Mouse (Mus musculus) G1E-ER4 (cell line): ENCODE measurements around the gene Krtap10-4. TPM values are rescaled to one million over a fixed set of nuclear protein-coding genes. Genes with fewer than 3 reads are reported as not detected.

Experiments used
- GATA1 ChIP-seq: IDR thresholded peaks from one replicate; pipeline ENCODE4 v1.8.0; 2012; ENCODE audit warnings: low read length, inconsistent platforms
- polyA plus RNA-seq: library from polyadenylated mRNA; stranded (reverse); fragments of >175 nt; gene quantifications from 2 replicates; pipeline ENCODE4 v1.2.3, GENCODE M21; 2012

Krtap10-4 gene
- not detected in 2 replicates for polyA plus RNA-seq

DNA sequence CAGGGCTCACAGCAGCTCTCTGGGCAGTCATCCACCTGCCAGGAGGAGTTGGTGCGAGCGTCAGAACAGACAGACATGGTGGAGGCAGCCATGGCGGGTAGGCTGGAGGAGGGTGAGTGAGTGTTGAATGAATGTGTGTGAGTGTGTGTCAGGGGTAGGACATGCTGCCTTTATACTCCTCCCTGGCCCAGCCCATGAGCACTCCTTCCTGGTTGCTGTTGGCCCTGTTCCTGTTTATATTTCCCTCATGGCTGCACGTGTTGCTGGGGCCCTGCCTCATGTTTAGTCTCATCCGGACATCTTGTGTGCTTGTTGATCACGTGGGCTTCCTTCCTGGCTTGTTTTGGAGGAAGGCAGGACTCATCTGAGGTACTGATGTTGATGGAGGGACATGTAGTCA, at the start of gene Krtap10-4:
Gene Krtap10-4, minus strand, starts transcription at position 145 of the 400 bp plus-strand sequence.
- no peak for TF ChIP-seq GATA1

DNA sequence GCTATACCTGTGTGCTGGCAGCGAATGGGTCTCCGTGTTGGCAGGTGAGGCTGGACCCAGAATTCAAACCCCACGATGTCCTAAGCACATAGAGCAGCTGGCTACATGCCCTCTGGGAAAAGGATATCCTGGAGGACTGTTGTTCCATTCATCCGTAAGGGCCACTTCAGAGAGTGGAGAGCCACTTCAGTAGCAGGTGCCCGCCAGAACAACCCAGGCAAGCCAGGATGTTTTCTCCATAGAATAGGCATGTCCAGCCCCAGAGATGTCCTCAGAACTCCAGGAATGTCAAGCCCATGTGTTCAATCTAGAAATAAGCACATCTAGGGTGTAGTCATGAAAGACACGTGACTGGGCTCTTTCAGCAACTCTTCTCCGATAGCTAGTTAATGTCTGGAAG, 42.8 kb upstream of the Krtap10-4 start:
- TF ChIP-seq GATA1, result no peak

DNA sequence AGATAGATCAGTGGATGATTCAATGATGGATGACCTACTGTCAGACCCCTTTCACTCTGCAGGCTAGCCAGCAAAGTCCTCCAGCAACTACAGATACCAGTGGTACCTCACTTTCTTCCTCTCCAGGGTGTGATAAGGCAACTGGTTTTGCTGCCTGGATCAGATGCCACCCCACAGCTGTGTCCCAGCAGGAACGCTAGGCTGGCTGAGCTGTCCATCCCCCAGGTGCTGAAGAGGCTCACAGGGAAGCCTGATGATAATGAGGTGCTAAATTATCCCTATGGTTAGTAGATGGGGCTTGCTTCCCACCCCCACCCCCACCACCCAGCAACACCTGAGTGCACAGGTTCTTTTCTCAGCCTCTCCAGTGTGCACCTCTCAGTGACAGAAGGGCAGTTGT, 40.7 kb upstream of the Krtap10-4 start:
- TF ChIP-seq GATA1, result no peak

DNA sequence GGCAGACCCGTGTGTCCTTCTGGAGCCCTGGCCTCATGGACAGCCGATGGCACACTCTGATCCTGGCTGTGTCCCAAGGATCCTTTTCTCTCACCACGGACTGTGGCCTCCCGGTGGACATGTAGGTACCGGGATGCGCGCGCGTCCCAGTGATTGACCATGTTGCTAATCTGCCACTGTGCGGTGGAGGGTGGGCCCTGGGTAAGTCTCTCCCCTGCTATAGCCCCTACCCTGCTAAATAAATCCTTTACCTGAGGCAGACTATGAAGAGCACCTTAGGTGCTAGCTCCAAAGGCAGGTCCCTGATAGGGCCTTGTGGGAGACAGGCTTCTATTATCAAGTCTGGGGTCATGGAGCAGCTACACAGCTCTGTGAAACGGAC, 37.9 kb upstream of the Krtap10-4 start:
- TF ChIP-seq GATA1, result no peak

DNA sequence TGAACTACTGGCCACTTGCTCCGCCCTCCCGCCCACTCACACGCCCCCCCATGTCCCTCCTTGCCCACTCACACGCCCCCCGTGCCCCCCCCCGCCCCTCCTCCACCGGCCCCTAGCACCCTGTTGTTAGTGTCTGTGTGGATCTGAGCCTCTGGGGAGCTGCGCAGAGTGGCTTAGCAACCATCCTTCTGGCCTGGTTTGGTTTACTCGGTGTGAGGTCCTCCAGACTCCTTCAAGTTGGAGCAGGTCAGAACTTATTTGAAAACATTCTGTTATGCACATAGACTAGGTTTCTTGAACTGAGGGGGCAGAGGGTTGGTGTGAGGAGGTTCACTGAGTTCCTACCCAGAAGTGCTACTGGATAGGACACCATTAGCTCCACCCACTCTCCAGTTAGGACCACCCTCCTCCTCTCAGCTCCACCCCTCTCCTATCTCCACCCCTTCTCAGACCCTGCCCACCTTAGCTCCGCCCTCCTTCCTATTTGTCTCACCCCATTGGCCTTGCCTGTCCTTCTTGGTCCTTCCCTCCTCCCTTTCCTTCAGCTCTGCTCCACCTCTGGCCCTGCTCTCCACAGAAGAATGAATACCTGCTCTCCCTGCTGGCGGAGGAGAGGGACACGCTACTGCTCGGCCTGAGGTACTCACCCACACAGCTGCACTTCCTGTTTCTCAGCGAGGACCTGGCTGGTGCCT, 37.3 kb upstream of the Krtap10-4 start:
- TF ChIP-seq GATA1, result no peak

DNA sequence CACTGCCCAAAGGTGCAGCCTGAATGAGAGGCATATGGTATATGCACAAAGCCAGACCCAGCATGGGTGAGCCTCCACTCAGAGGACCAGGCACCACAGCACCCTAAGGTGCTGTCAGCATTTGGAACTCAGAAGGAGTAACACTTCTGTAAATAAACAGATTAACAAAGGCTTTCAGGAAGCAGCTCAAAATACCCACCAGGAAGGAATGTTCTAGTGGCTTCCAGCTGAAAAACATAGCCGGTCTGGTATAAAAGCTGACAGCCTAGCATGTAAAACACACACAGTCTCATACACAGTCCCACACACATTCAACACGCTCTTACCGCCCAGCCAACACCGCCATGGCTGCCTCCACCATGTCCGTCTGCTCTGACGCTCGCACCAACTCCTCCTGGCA, 34.8 kb upstream of the Krtap10-4 start, which contains the start of gene Gm3285:
Gene Gm3285, plus strand, starts transcription at position 301 of the 400 bp plus-strand sequence.
- no peak for TF ChIP-seq GATA1

DNA sequence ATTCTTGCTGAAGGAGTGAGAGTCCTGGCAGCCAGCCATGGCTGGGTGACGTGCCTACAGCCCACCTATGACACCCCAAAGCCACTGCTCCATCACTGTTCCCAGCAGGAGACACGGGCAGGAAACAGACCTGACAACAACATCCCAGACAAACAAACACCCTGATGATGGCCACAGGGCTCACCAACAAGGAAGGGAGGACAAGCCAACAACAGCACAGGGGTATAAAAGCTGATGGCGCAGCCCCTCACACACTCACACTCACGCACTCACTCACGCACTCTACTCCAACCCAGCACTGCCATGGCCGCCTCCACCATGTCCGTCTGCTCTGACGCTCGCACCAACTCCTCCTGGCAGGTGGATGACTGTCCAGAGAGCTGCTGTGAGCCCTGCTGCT, 25.7 kb upstream of the Krtap10-4 start, which contains the start of gene Gm10318:
Gene Gm10318, plus strand, starts transcription at position 301 of the 400 bp plus-strand sequence.
- TF ChIP-seq GATA1, result no peak

DNA sequence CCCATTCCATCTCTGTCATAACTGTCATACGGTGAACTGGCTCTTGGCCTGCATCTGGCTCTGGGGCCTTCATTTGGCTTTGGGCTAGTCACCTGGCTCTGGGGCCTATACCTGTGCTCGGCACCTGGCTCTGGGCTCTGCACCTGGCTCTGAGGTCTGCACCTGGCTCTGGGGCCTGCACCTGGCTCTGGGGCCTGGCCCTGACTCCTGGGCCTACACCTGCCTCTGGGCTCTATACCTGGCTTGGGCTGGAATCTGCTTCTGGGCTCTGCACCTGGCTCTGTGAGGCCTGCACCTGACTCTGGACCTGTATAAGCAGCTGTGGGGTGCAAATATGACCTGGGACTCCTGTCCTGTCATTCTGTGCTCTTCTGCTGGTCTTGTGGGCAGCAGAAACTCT, 20.6 kb upstream of the Krtap10-4 start:
- no peak for TF ChIP-seq GATA1

DNA sequence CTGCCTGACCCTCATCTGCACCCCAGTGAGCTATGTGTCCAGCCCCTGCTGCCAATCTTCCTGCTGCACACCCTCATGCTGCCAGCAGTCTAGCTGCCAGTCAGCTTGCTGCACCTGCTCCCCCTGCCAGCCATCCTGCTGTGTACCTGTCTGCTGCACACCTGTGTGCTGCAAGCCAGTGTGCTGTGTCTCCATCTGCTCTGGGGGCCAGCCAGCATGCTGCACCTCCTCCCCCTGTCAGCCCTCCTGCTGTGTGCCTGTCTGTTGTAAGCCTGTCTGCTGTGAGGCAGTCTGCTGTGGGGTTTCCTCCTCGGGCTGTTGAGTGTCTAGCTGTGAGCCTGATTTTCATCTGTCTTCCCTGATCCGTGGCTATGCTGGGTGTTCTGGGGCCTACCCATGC, 20.1 kb upstream of the Krtap10-4 start:
- no peak for TF ChIP-seq GATA1

DNA sequence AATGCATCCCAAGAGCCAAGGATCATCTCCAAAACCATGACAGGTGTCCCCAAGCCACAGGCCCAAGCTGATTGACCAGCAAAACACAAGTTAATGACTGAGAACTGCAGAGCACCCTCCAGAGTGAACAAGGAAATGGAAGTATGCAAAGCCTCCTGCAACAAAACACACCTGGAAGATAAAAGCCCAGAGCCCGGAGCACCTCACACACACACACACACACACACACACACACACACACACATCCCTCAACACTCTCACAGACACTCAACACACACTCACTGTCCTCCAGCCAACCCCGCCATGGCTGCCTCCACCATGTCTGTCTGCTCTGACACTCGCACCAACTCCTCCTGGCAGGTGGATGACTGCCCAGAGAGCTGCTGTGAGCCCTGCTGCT, 19.6 kb upstream of the Krtap10-4 start, which contains the start of gene Gm36176:
Gene Gm36176, plus strand, starts transcription at position 301 of the 400 bp plus-strand sequence.
- no peak for TF ChIP-seq GATA1

DNA sequence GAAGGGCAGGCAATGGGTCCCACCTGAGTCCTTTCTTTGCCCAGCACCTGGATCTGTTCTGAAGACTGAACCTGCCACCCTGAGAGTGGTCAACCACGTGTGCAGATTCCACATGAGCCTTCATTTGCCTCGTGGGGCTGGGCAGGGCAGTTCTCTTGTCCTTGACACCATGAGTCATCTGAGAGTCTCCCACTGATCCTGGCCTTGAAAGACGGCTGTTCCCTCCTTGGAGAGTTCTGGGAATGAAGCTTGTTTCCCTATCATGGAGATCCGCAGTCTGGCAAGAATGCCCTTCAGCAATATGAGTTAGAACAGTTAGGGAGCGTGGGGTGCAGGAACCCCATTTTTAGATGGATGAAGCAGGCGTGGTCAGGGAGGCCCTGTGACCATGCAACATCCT, 12.1 kb upstream of the Krtap10-4 start:
- no peak for TF ChIP-seq GATA1

DNA sequence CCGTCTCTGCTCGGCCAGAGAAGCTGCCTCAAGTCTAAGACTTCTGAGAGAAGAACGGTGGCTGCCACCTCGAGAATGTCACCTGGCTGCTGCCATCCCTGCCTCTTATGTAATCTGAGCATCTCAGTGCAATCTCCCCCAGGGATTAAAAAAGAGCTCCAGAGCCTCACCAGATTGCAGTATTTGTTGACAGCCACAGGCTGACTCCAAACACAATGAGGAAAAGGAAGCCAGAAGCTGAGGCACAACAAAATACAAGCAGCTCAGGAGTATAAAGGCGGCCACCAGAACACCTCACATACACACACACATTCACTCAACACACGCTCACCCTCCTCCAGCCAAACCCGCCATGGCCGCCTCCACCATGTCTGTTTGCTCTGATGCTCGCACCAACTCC, 8.8 kb upstream of the Krtap10-4 start, which contains the start of gene Krtap10-10:
Gene Krtap10-10, plus strand, starts transcription at position 301 of the 400 bp plus-strand sequence.
- TF ChIP-seq GATA1, result no peak

DNA sequence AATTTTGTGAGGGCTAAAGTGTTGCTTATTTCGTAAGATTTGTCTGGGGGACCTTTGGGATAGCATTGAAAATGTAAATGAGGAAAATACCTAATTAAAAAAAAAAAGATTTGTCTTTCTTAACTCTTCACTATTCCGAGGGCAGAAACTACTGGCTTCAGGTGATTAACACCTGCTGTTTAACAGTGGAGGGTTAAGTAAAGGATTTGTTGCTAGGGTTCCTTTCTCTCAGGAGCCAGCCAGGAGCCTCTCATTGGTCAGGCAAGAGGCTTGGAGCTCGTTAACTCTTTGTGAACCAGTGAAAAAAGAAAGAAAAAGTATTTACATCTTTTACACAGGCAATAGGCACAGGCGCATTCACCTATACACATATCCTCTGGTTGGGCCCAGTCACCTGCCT, 7.7 kb downstream of the Krtap10-4 start:
- TF ChIP-seq GATA1, result no peak

DNA sequence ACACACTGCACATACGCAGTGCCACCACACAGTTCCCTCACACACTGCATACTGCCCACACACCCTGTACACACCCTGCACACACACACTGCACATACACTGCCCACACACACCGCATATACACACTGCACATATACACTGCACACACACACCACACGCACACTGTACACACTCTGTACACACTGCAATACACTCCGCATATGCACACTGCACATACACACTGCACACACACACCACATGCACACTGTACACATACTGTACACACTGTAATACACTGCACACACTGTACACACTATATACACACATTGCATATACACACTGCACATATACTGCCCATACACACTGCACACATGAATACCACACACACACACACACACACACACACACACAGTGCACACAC, 8.4 kb downstream of the Krtap10-4 start:
- no peak for TF ChIP-seq GATA1

DNA sequence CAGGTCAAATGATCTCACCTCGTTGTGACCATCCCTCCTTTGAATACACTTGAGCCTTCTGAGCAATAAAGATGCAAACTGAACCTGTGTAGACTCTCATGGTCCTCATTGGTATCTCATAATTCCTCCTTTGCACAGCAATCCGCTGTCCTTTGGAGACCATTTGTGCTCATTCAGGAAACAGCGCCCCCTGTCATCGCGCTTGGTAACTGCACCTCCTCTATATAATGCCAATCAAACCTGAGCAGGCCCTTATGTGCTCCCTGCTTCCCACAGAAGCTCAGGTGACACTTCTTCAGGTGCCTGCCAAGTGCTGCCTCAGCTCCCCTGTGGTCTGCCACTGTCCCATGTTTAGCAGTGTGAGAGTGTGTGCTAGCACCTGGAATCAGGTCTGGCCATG, 11.4 kb downstream of the Krtap10-4 start:
- no peak for TF ChIP-seq GATA1

DNA sequence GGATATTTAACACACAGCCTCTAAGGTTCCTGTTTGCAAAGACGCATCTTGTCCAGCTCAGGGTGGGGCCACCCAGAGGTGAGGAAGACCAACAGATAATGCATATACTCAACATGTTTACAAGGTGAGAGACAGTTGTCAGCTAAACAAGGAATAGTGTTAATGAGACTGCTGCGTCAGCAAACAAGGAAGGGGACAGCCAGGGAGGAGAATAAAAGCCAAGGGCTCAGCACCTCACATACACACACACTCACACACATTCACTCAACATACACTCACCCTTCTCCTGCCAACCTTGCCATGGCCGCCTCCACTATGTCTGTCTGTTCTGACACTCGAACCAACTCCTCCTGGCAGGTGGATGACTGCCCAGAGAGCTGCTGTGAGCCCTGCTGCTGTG, 12.5 kb downstream of the Krtap10-4 start, which contains the start of gene Gm2696:
Gene Gm2696, plus strand, starts transcription at position 301 of the 400 bp plus-strand sequence.
- TF ChIP-seq GATA1, result no peak

DNA sequence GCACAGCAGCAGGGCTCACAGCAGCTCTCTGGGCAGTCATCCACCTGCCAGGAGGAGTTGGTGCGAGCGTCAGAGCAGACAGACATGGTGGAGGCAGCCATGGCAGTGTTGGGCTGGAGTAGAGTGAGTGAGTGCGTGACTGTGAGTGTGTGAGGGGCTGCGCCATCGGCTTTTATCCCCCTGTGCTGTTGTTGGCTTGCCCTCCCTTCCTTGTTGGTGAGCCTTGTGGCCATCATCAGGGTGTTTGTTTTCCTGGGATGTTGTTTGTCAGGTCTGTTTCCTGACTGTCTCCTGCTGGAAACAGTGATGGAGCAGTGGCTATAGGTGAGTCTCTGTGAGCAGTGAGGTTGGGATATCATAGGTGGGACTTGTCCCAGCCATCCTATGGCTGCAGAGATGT, 15.2 kb downstream of the Krtap10-4 start, which contains the start of gene Gm9507:
Gene Gm9507, minus strand, starts transcription at position 101 of the 400 bp plus-strand sequence.
- TF ChIP-seq GATA1, result no peak
